Comparison of ENCODE assay signal across 9 mouse cellular contexts in the genomic region with DNA sequence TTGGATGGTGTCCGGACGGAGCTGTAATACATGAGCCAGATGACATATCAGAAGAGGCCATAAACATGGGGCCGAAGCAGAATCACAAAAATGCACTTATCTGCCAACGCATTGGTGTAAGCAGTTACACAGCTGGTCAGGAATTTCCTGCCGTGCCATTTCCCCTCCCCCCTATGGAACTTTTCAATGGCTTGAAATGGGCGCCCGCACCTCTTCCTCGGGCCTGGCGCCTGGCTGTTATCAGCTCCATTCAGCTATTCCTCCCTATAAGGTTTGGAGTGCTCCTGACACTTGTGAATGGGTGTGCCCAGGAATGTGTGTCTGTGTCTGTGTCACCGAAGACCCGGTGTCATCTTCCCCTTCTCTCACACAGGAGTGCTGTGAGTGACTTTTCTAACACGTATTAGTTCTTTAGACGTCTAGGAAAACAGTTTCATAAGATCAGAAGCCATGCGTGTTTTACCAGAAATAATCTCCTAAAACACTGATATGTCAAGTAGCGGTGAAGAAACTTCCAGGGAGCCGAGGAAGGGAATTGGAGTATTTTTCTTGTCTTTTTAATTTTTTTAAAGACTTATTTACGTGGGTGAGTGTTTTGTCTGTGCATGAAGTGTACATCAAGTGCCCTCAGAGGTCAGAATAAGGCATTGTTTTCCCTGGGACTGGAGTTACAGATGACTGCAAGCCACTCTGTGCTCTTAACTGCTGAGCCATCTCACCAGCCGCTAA. TPM values are rescaled to one million over a fixed set of nuclear protein-coding genes. Genes with fewer than 3 reads are reported as not detected.
DNase-seq lines count a peak whose midpoint lies in the region; ATAC-seq and TF ChIP-seq lines count a peak whose summit lies in the region.
"Had no signal": no experiment of that assay in that cellular context is flagged by ENCODE, and none has a peak within 500 bp of the region (broad histone marks: within the 10 kb centered on the region; RNA-seq: fewer than 3 reads in every experiment).

No protein-coding gene starts in this region.

- ATAC-seq in liver, embryonic 13.5 days (ENCODE audit: low read depth), result peak; percentile 78
- peak; percentile 45 for ATAC-seq in megakaryocyte-erythroid progenitor cell, adult 5-6 weeks (replicated peaks; ENCODE audit: low FRiP score, low TSS enrichment, poor library complexity, severe bottlenecking)
- ATAC-seq in midbrain, embryonic 13.5 days, result no peak

- H3K9me3 ChIP-seq in heart, embryonic 10.5 days, result no peaks in the 10 kb centered on the region
- H3K9me3 ChIP-seq in liver, embryonic 13.5 days (replicated peaks), result no peaks in the 10 kb centered on the region
- no peaks in the 10 kb centered on the region for H3K9me3 ChIP-seq in midbrain, embryonic 13.5 days
- H3K9me3 ChIP-seq: neural tube, embryonic 15.5 days had no signal

- peak overlapping the region; percentile 30; the same call in 1 of the 2 replicates for H3K9ac ChIP-seq in liver, embryonic 13.5 days
- H3K9ac ChIP-seq in midbrain, embryonic 13.5 days (replicated peaks), result no peak overlapping the region
- H3K9ac ChIP-seq: neural tube, embryonic 15.5 days had no signal

- intact Hi-C loops in gastrocnemius, adult 2 months (cut with DNase I), result no loop called here

- 20% methylated on average over 18 of the region's 18 CpGs for WGBS in heart, embryonic 10.5 days
- WGBS in liver, embryonic 13.5 days (ENCODE audit: insufficient replicate concordance), result 18% methylated on average over 18 of the region's 18 CpGs
- 85% methylated on average over 18 of the region's 18 CpGs for WGBS in midbrain, embryonic 13.5 days

- peak; percentile 29 for DNase-seq in gastrocnemius, adult 2 months
- no peak for DNase-seq in gastrocnemius, adult 8-10 months (ENCODE audit: low spot score in 2 of 2)
- DNase-seq in heart, embryonic 10.5 days (ENCODE audit: low spot score), result peak; percentile 89
- DNase-seq in liver, embryonic 13.5 days, result peak; percentile 40
- no peak for DNase-seq in cerebellum, adult 11-12 months
- DNase-seq in gastrocnemius, postnatal 4 days (ENCODE audit: low spot score in 2 of 2), result no peak

- peak overlapping the region; percentile 55 for H3K27ac ChIP-seq in gastrocnemius, adult 2 months
- H3K27ac ChIP-seq in heart, embryonic 10.5 days, result peak overlapping the region; percentile 88
- H3K27ac ChIP-seq in liver, embryonic 13.5 days, result peak overlapping the region; percentile 35
- H3K27ac ChIP-seq in midbrain, embryonic 13.5 days, result no peak overlapping the region
- H3K27ac ChIP-seq: neural tube, embryonic 15.5 days had no signal

- H3K4me2 ChIP-seq in liver, embryonic 13.5 days, result peak overlapping the region; percentile 45
- H3K4me2 ChIP-seq in midbrain, embryonic 13.5 days (replicated peaks), result no peak overlapping the region
- H3K4me2 ChIP-seq: neural tube, embryonic 15.5 days had no signal

- no peaks in the 10 kb centered on the region for H3K27me3 ChIP-seq in heart, embryonic 10.5 days (ENCODE audit: insufficient read depth, poor library complexity, severe bottlenecking)
- H3K27me3 ChIP-seq in liver, embryonic 13.5 days, result no peaks in the 10 kb centered on the region
- no peaks in the 10 kb centered on the region for H3K27me3 ChIP-seq in midbrain, embryonic 13.5 days
- H3K27me3 ChIP-seq: neural tube, embryonic 15.5 days had no signal

- H3K4me3 ChIP-seq in gastrocnemius, adult 2 months, result no peak overlapping the region
- no peak overlapping the region; the same call in 1 of the 2 replicates for H3K4me3 ChIP-seq in heart, embryonic 10.5 days
- H3K4me3 ChIP-seq in liver, embryonic 13.5 days (replicated peaks), result no peak overlapping the region
- H3K4me3 ChIP-seq in midbrain, embryonic 13.5 days (replicated peaks), result no peak overlapping the region
- H3K4me3 ChIP-seq: neural tube, embryonic 15.5 days had no signal

- peaks cover 27% of the 10 kb centered on the region for H3K4me1 ChIP-seq in heart, embryonic 10.5 days
- H3K4me1 ChIP-seq in liver, embryonic 13.5 days (replicated peaks), result peaks cover 39% of the 10 kb centered on the region
- no peaks in the 10 kb centered on the region for H3K4me1 ChIP-seq in midbrain, embryonic 13.5 days (replicated peaks)

- H3K36me3 ChIP-seq in heart, embryonic 10.5 days, result no peaks in the 10 kb centered on the region
- no peaks in the 10 kb centered on the region for H3K36me3 ChIP-seq in liver, embryonic 13.5 days
- H3K36me3 ChIP-seq in midbrain, embryonic 13.5 days, result no peaks in the 10 kb centered on the region
- H3K36me3 ChIP-seq: neural tube, embryonic 15.5 days had no signal

- no peak for TF ChIP-seq CTCF in gastrocnemius, adult 2 months (IDR thresholded peaks at IDR 0.05)

RNA-seq across cellular contexts. Expression of a gene that starts 44.8 kb away (rescaled TPM):
- total RNA-seq in gastrocnemius, adult 2 months (2021), result 100 to 1,000 TPM; 115 to 116 TPM
- 100 to 1,000 TPM in 1 of 4 experiments, 10 to 100 TPM in 3; 60.8 to 209 (median 73.5) TPM for total RNA-seq in gastrocnemius, adult 8-10 months (2022)
- 113 and 119 TPM in 2 replicates for polyA plus RNA-seq in heart, embryonic 10.5 days (2016; fragmentation: Nextera tagmentation; extraction: Ambion mirVana)
- polyA plus RNA-seq in liver, embryonic 13.5 days (2015; fragmentation: Nextera tagmentation; extraction: Ambion mirVana), result 33.8 and 45.3 TPM in 2 replicates
- total RNA-seq in megakaryocyte-erythroid progenitor cell, adult 5-6 weeks (2014; fragmentation: Nextera tagmentation), result 86.7 and 86.9 TPM in 2 replicates
- 75.3 and 82.3 TPM in 2 replicates for total RNA-seq in megakaryocyte-erythroid progenitor cell, adult 5-6 weeks (2017)
- polyA plus RNA-seq in midbrain, embryonic 13.5 days (2015; fragmentation: Nextera tagmentation; extraction: Ambion mirVana), result 149 and 152 TPM in 2 replicates
- total RNA-seq in gastrocnemius, postnatal 4 days (2021), result 100 to 1,000 TPM in 1 of 2 experiments, 10 to 100 TPM in 1; 80.6 to 101 TPM

Comparison
In these comparisons a context has a peak if more than half of its experiments do, and no peak if none do; other contexts are left out.
1. DNase-seq: peak in gastrocnemius, adult 2 months (single experiment), heart, embryonic 10.5 days (single experiment) and liver, embryonic 13.5 days (single experiment); none in gastrocnemius, adult 8-10 months (0 of 2), cerebellum, adult 11-12 months (single experiment) and gastrocnemius, postnatal 4 days (0 of 2).